Mouse (Mus musculus) limb, embryonic 12.5 days (tissue): ENCODE measurements around the gene Gpr108. TPM values are rescaled to one million over a fixed set of nuclear protein-coding genes. Genes with fewer than 3 reads are reported as not detected.
A peak's percentile ranks its signal among the peaks of the same experiment; 100 is the strongest.
"Not testable (repeated sequence)": the region's sequence is repeated elsewhere in the genome, so short reads cannot be mapped to it uniquely, and the experiment has no call there.

Source experiments
- ATAC-seq: fragments of 200-750 bp; cut with Nextera tagmentation; 2 replicates; pipeline ENCODE4 v1.8.0; 2017; ENCODE audit warnings: low read depth, moderate TSS enrichment; ENCODE audit not compliant: insufficient number of reproducible peaks, insufficient read depth, low FRiP score, low TSS enrichment
- H3K27ac ChIP-seq: fragments of 300-500 bp; sonication (generic); 2 replicates; pipeline ENCODE4 v1.5.1; 2016; ENCODE audit warnings: mild to moderate bottlenecking, moderate library complexity
- H3K27me3 ChIP-seq: fragments of 300-500 bp; sonication (generic); 2 replicates; pipeline ENCODE4 v1.6.1; 2016; ENCODE audit warnings: mild to moderate bottlenecking, moderate library complexity
- H3K36me3 ChIP-seq: fragments of 300-500 bp; sonication (generic); 2 replicates; pipeline ENCODE4 v1.6.1; 2016; ENCODE audit warnings: mild to moderate bottlenecking, moderate library complexity
- H3K4me1 ChIP-seq: fragments of 300-500 bp; sonication (generic); replicated peaks from 2 replicates; pipeline ENCODE4 v1.6.1; 2016
- H3K4me2 ChIP-seq: fragments of 300-500 bp; sonication (generic); 2 replicates; pipeline ENCODE4 v1.6.1; 2016; ENCODE audit warnings: mild to moderate bottlenecking, moderate library complexity
- H3K4me3 ChIP-seq: fragments of 300-500 bp; sonication (generic); replicated peaks from 2 replicates; pipeline ENCODE4 v1.5.1; 2016; ENCODE audit warnings: mild to moderate bottlenecking
- H3K9ac ChIP-seq: fragments of 300-500 bp; sonication (generic); replicated peaks from 2 replicates; pipeline ENCODE4 v1.6.1; 2016; ENCODE audit warnings: mild to moderate bottlenecking, moderate library complexity
- H3K9me3 ChIP-seq: fragments of 300-500 bp; sonication (generic); 2 replicates; pipeline ENCODE4 v1.6.1; 2016; ENCODE audit warnings: mild to moderate bottlenecking, moderate library complexity
- WGBS: fragments of 180-500 bp; shearing (Covaris S2); methylation state at CpG from one replicate; pipeline ENCODE4 v1.1.7; 2016; 5-methylcytosine and 5-hydroxymethylcytosine counted together
- polyA plus RNA-seq: library from polyadenylated mRNA; unstranded; fragments of >200 nt; fragmentation: Nextera tagmentation; extraction: Ambion mirVana; gene quantifications from 2 replicates; pipeline ENCODE4 v1.2.1, GENCODE M21; 2016

The Gpr108 gene
- polyA plus RNA-seq, 1 experiment from 2014 or later, result 30.0 TPM

- 88% methylated on average over 3 of the region's 3 CpGs for WGBS
- Histone ChIP-seq H3K36me3 (no peaks in the 10 kb centered on the region), H3K4me3 (no peak overlapping the region), H3K27me3 (peaks cover 44% of the 10 kb centered on the region), H3K4me1 (peaks cover 10% of the 10 kb centered on the region; the same call in 1 of the 2 replicates), H3K9me3 (no peaks in the 10 kb centered on the region), H3K27ac (no peak overlapping the region), H3K4me2 (no peak overlapping the region), H3K9ac (no peak overlapping the region)
- ATAC-seq, result no peak
These were observed 32.2 kb upstream of the Gpr108 start for GRCm38 (mm10) chr17:57280411-57280810.

DNA sequence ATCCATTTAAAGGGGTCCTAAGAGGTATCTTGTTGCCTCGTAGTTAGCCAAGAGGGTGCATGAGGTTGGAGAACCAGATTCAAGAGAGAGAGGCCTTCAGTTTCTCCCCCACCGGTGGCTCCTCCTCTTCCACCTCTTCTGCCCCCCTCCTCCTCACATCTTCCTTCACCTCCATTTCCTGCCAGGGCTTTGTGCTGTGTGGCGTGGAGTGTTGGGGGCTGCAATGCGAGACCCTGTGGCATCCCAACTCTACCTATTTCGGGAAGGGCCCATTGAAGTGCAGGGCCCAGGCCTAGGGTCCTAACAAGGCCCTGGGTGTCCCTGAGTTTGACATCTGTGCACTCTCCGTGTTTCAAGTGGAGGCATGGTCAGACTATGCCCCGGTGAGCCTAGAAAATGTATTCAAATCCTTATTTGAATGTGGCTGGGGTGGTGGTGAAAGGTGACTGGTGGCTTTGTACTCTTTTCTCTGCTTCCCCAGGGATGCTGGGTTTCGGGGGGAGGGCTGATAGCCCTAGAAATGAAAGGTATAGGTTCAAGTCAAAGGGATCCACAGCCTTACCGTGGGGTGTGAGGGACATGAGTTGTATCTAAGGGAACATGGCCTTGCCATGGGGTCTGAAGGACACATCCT, 31.5 kb upstream of the Gpr108 start:
- H3K27me3 ChIP-seq, result peaks cover 51% of the 10 kb centered on the region
- H3K9ac ChIP-seq, result no peak overlapping the region
- H3K9me3 ChIP-seq, result no peaks in the 10 kb centered on the region
- H3K36me3 ChIP-seq, result no peaks in the 10 kb centered on the region
- no peak overlapping the region for H3K27ac ChIP-seq
- H3K4me1 ChIP-seq, result peaks cover 10% of the 10 kb centered on the region; the same call in 1 of the 2 replicates
- H3K4me3 ChIP-seq, result no peak overlapping the region
- ATAC-seq, result no peak
- no peak overlapping the region for H3K4me2 ChIP-seq
- WGBS, result 58% methylated on average over 9 of the region's 9 CpGs

GRCm38 (mm10) chr17:57278943-57279590, 30.8 kb upstream of the Gpr108 start, which contains the start of gene Vav1:
Gene Vav1, plus strand, starts transcription at chr17:57279100.
- Histone ChIP-seq H3K36me3 (no peaks in the 10 kb centered on the region), H3K27ac (no peak within 1 kb of the TSS), H3K4me1 (peaks cover 10% of the 10 kb centered on the region; the same call in 1 of the 2 replicates), H3K4me3 (no peak within 1 kb of the TSS), H3K9ac (no peak within 1 kb of the TSS), H3K4me2 (no peak within 1 kb of the TSS), H3K27me3 (peaks cover 57% of the 10 kb centered on the region), H3K9me3 (no peaks in the 10 kb centered on the region)
- 52% methylated on average over 26 of the region's 26 CpGs for WGBS
- ATAC-seq, result no peak

DNA sequence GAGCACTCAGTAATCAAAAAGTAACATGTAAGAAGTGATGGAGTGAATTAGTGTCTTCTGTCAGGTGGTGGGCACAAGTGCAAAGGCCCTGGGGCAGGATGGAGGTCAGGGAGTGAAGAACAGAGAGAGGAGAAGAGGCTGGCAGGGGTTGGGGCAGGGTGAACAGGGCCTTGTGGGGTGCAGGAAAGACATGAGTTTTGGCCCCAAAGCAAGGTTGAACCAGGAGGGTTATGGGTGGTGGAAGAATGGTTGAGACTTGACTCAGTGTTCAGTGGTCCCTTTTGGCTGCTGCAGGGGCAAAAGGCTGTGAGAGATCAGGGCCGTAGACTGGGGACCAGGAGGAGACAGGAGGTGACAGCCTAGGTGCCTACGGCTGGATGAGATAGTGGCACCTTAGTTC, 30.3 kb upstream of the Gpr108 start:
- ATAC-seq, result no peak
- no peak overlapping the region for H3K4me2 ChIP-seq
- WGBS, result 80% methylated on average over 2 of the region's 2 CpGs
- H3K4me3 ChIP-seq, result no peak overlapping the region
- H3K9me3 ChIP-seq, result no peaks in the 10 kb centered on the region
- H3K9ac ChIP-seq, result no peak overlapping the region
- peaks cover 10% of the 10 kb centered on the region; the same call in 1 of the 2 replicates for H3K4me1 ChIP-seq
- peaks cover 62% of the 10 kb centered on the region for H3K27me3 ChIP-seq
- H3K27ac ChIP-seq, result no peak overlapping the region
- no peaks in the 10 kb centered on the region for H3K36me3 ChIP-seq

DNA sequence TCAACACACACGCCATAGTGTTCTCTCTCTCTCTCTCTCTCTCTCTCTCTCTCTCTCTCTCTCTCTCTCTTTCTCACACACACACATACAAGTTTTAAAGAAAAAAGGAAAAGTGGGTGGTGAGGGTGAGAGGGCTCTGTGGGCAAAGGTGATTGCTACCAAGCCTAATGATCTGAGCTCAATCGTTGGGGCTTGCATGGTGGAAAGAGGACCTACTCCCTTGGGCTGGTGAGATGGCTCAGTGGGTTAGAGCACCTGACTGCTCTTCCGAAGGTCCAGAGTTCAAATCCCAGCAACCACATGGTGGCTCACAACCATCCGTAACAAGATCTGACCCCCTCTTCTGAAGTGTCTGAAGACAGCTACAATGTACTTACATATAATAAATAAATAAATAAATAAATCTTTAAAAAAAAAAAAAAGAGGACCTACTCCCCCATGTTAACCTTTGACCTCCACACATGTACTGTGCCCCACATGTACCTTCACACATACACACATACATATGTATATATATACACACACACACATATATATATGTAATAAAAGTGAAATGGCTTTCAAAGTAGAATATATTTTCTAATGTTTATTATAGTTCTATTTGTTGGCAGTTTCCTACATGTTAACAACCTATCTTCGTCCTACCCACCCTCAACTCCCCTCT, 29.5 kb upstream of the Gpr108 start:
- H3K4me1 ChIP-seq, result peaks cover 10% of the 10 kb centered on the region; the same call in 1 of the 2 replicates
- not testable (repeated sequence) for ATAC-seq, H3K36me3 ChIP-seq, H3K4me3 ChIP-seq, H3K27ac ChIP-seq, H3K9me3 ChIP-seq, H3K9ac ChIP-seq, H3K4me2 ChIP-seq
- 89% methylated on average over 5 of the region's 5 CpGs for WGBS
- peaks cover 66% of the 10 kb centered on the region for H3K27me3 ChIP-seq

- H3K27ac ChIP-seq, result no peak overlapping the region
- no peak for ATAC-seq
- under 1% methylated on average over 20 of the region's 20 CpGs for WGBS
These were observed 28.4 kb upstream of the Gpr108 start for GRCm38 (mm10) chr17:57276634-57277121.

GRCm38 (mm10) chr17:57275997-57276351, 27.7 kb upstream of the Gpr108 start:
- Histone ChIP-seq H3K4me2 (peak overlapping the region; percentile 66), H3K36me3 (no peaks in the 10 kb centered on the region), H3K27ac (no peak overlapping the region), H3K9me3 (no peaks in the 10 kb centered on the region), H3K9ac (no peak overlapping the region), H3K27me3 (peaks cover 69% of the 10 kb centered on the region), H3K4me1 (peaks cover 10% of the 10 kb centered on the region; the same call in 1 of the 2 replicates), H3K4me3 (peak overlapping the region; percentile 50)
- 4% methylated on average over 13 of the region's 13 CpGs for WGBS
- no peak for ATAC-seq

More at GRCm38 (mm10) chr17:57276634-57277121, 28.4 kb upstream of the Gpr108 start:
- peak overlapping the region; percentile 66 for H3K4me2 ChIP-seq
- H3K4me1 ChIP-seq, result peaks cover 10% of the 10 kb centered on the region; the same call in 1 of the 2 replicates
- no peak overlapping the region; the same call in 1 of the 2 replicates for H3K9ac ChIP-seq
- no peaks in the 10 kb centered on the region for H3K36me3 ChIP-seq
- H3K27me3 ChIP-seq, result peaks cover 68% of the 10 kb centered on the region
- H3K9me3 ChIP-seq, result no peaks in the 10 kb centered on the region
- peak overlapping the region; percentile 50 for H3K4me3 ChIP-seq

DNA sequence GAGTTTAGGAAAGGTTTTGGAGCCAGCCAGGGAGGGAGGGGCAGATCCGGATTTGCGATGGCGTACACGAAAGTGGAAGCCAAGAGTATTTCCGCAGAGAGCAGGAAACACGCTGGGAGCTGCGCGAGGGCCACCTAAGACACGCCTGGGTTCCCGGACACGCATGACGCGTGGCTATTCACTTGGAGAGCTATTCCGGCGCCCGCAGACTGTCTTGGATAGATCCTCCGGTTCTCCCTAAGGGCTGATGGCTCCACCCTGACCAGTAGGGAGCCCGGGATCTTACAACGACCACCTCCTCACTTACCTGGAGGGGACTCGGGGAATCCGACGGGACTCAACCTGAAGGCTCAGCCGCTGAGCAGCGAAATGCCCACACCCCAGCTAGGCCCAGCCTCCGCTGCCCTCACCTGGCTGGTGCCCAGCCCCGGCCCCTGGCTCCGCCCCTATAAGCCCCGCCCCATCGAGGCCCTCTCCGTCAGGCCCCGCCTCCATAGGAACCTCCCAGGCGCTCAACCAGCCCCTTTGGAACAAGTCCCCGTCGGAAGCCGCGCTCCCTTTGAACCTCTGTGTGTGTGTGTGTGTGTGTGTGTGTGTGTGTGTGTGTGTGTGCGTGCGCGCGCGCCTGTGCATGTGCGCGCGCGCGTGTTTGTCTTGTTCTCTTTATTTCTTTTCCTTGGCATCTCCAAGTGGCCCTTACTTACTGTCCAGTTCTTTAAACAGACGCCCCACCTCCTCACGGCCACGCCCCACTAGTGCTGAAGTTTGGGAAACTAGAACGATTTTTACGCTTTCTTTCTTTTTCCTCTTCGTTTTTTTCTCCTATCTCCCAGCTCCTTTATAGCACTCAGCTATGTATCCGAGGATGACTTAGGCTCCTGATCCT, 27.1 kb upstream of the Gpr108 start:
- peak overlapping the region; percentile 44; the same call in 1 of the 2 replicates for H3K9ac ChIP-seq
- peaks cover 10% of the 10 kb centered on the region; the same call in 1 of the 2 replicates for H3K4me1 ChIP-seq
- peak overlapping the region; percentile 50 for H3K4me3 ChIP-seq
- WGBS, result 1% methylated on average over 43 of the region's 53 CpGs
- H3K36me3 ChIP-seq, result no peaks in the 10 kb centered on the region
- no peaks in the 10 kb centered on the region for H3K9me3 ChIP-seq
- no peak overlapping the region for H3K27ac ChIP-seq
- H3K27me3 ChIP-seq, result peaks cover 66% of the 10 kb centered on the region
- H3K4me2 ChIP-seq, result peak overlapping the region; percentile 66
- peak; percentile 34; the same call in 1 of the 2 replicates for ATAC-seq

DNA sequence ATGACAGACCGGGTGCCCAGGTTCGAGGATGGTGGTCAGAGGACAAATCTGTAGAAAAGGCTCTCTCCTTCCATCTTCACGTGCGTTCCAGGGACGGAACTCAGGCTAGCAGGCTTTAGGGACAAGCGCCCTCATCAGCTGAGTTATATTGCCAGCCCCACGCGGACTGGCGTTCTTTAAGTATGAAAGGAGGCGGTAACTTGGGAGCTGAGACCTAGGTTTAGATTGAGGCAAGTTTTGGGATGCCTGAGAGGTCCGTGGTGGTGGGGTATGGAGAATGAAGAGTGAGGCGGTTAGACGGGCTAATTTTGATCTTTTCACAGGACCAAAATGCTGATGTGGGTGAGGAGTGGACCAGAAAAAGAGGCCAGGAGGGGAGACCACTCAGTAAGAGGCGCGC, 26.4 kb upstream of the Gpr108 start:
- no peak for ATAC-seq
- WGBS, result 4% methylated on average over 15 of the region's 15 CpGs
- no peak overlapping the region for H3K27ac ChIP-seq

GRCm38 (mm10) chr17:57273846-57274245, 25.6 kb upstream of the Gpr108 start:
- Histone ChIP-seq H3K4me1 (peaks cover 10% of the 10 kb centered on the region; the same call in 1 of the 2 replicates), H3K4me2 (no peak overlapping the region), H3K27ac (no peak overlapping the region), H3K27me3 (peaks cover 51% of the 10 kb centered on the region), H3K4me3 (no peak overlapping the region), H3K9me3 (no peaks in the 10 kb centered on the region), H3K36me3 (no peaks in the 10 kb centered on the region), H3K9ac (no peak overlapping the region)
- ATAC-seq, result no peak
- 27% methylated on average over 7 of the region's 7 CpGs for WGBS

More for the DNA sequence above, 26.4 kb upstream of the Gpr108 start:
- Histone ChIP-seq H3K4me3 (peak overlapping the region; percentile 50), H3K9me3 (no peaks in the 10 kb centered on the region), H3K4me1 (peaks cover 10% of the 10 kb centered on the region; the same call in 1 of the 2 replicates), H3K9ac (0 out of 2 replicates have a peak overlapping the region, but pooled peaks have one; percentile 44), H3K36me3 (no peaks in the 10 kb centered on the region), H3K27me3 (peaks cover 60% of the 10 kb centered on the region), H3K4me2 (peak overlapping the region; percentile 66)
